Mouse (Mus musculus) cortical plate, adult 2 months (tissue): ENCODE measurements around the gene Grip1.

Experiments used
- CTCF ChIP-seq: fragments of 200-500 bp; IDR thresholded peaks from 2 replicates; pipeline ENCODE4 v1.5.1; 2011; ENCODE audit warnings: mild to moderate bottlenecking, control low read depth, low read length; ENCODE audit not compliant: insufficient read depth; ENCODE audit errors: extremely low read depth
- POLR2A ChIP-seq: fragments of 200-500 bp; IDR thresholded peaks from 2 replicates; pipeline ENCODE4 v1.6.1; 2011; ENCODE audit warnings: mild to moderate bottlenecking, low read length, control low read depth; ENCODE audit not compliant: insufficient read depth; ENCODE audit errors: extremely low read depth

GRCm38 (mm10) chr10:119453431-119454105 is at the start of gene Grip1:
- TF ChIP-seq CTCF = no peak
- no peak for TF ChIP-seq POLR2A
